Mouse (Mus musculus) lung, embryonic 16.5 days (tissue): ENCODE measurements at regions not wholly inside any gene's neighbourhood (a gene's known extent, or its start where the extent isn't known, plus 50 kb on each side); places are given as distances from the start of the nearest gene placed in this dataset.

ENCODE experiments used
- ATAC-seq: fragments of 200-750 bp; cut with Nextera tagmentation; 2 replicates; pipeline ENCODE4 v1.8.0; 2017; ENCODE audit warnings: low read depth, mild to moderate bottlenecking, moderate library complexity
- H3K27ac ChIP-seq: fragments of 300-500 bp; sonication (generic); 2 replicates; pipeline ENCODE4 v1.5.1; 2014; ENCODE audit warnings: mild to moderate bottlenecking, control low read depth, low read length
- H3K27me3 ChIP-seq: fragments of 300-500 bp; sonication (generic); 2 replicates; pipeline ENCODE4 v1.6.1; 2014; ENCODE audit warnings: low read depth, low read length, mixed read lengths; ENCODE audit not compliant: control insufficient read depth, insufficient read depth
- H3K36me3 ChIP-seq: fragments of 300-500 bp; sonication (generic); 2 replicates; pipeline ENCODE4 v1.6.1; 2014; ENCODE audit warnings: low read length; ENCODE audit not compliant: control insufficient read depth, insufficient read depth
- H3K4me1 ChIP-seq: fragments of 300-500 bp; sonication (generic); replicated peaks from 2 replicates; pipeline ENCODE4 v1.6.1; 2014; ENCODE audit warnings: low read length, mixed read lengths; ENCODE audit not compliant: control insufficient read depth, insufficient read depth
- H3K4me2 ChIP-seq: fragments of 300-500 bp; sonication (generic); 2 replicates; pipeline ENCODE4 v1.6.1; 2014; ENCODE audit warnings: low read depth, low read length, control low read depth
- H3K4me3 ChIP-seq: fragments of 300-500 bp; sonication (generic); 2 replicates; pipeline ENCODE4 v1.5.1; 2014; ENCODE audit warnings: mild to moderate bottlenecking, low read length, control low read depth
- H3K9ac ChIP-seq: fragments of 300-500 bp; sonication (generic); 2 replicates; pipeline ENCODE4 v1.6.1; 2014; ENCODE audit warnings: low read length, control low read depth
- H3K9me3 ChIP-seq: fragments of 300-500 bp; sonication (generic); 2 replicates; pipeline ENCODE4 v1.6.1; 2016; ENCODE audit warnings: low read length; ENCODE audit not compliant: control insufficient read depth
- WGBS: fragments of 180-500 bp; shearing (Covaris S2); extraction: QIAGEN DNeasy Blood & Tissue Kit; methylation state at CpG from one replicate; pipeline ENCODE4 v1.1.7; 2014; 5-methylcytosine and 5-hydroxymethylcytosine counted together

DNA sequence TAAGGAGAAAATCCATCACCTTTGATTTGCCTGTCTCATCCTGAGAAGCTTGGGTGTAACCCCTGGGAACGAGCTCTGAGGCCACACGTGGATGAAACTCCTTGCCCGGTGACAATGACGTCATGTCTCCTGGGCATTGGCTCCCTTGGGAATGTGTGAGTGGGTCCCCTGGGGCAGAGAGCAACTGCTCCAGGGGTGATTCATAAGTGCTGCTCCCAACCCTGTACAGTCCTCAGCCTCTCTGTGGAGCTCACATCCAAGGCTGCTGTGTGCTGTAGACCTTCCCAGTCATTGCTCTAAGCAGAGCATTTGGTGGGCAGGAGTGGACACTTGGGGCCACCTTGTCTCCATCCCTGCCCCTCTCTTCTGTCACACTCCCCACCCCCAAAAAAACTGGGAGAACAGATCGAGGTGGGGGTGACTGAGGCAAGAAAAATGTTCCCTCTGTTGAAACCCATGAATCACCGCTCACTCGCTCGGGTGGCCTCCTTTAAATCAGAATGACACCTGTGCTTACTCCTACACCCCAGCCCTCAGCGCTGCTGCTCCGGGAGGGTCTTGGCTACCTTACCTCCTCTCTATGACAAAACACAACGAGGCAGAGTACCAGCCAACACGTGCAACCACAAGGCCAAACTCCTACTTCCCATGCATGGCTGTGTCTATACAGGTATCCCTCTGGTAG, 321.3 kb downstream of the Sox9 start:
- Histone ChIP-seq H3K9me3 (no peaks in the 10 kb centered on the region), H3K4me1 (peaks cover 21% of the 10 kb centered on the region), H3K4me3 (no peak overlapping the region), H3K36me3 (no peaks in the 10 kb centered on the region), H3K27me3 (no peaks in the 10 kb centered on the region), H3K9ac (no peak overlapping the region), H3K4me2 (no peak overlapping the region), H3K27ac (no peak overlapping the region)
- ATAC-seq, result no peak
- WGBS, result 59% methylated on average over 12 of the region's 12 CpGs

DNA sequence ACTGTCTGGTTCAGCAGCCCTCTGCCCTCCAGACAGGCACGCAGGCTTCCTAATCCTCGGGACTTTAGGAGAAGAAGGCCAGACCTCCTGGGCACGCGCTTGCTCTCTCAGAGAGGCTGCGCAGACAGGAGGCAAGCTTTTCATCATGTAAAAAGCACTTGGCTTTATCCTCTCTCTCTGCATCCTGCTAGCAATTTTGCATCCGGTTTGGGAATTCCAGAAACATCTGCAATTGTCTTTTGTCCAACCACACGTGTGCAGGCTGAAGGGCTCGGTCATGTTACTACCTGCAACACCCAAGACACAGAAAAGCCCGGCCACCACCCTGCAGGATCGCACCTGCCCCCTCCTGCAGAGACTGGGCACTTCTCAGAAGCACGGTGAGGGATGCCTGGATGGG, 323.3 kb downstream of the Sox9 start:
- Histone ChIP-seq H3K4me2 (no peak overlapping the region), H3K9ac (no peak overlapping the region), H3K4me3 (no peak overlapping the region), H3K27ac (no peak overlapping the region), H3K36me3 (no peaks in the 10 kb centered on the region), H3K9me3 (no peaks in the 10 kb centered on the region), H3K4me1 (peaks cover 18% of the 10 kb centered on the region), H3K27me3 (no peaks in the 10 kb centered on the region)
- no peak for ATAC-seq
- WGBS, result 72% methylated on average over 11 of the region's 11 CpGs

- ATAC-seq, result no peak
- no peaks in the 10 kb centered on the region for H3K9me3 ChIP-seq
- WGBS, result 53% methylated on average over 16 of the region's 16 CpGs
- H3K9ac ChIP-seq, result no peak overlapping the region
- H3K36me3 ChIP-seq, result no peaks in the 10 kb centered on the region
- peaks cover under 1% of the 10 kb centered on the region for H3K4me1 ChIP-seq
- no peaks in the 10 kb centered on the region for H3K27me3 ChIP-seq
- H3K27ac ChIP-seq, result no peak overlapping the region
- no peak overlapping the region for H3K4me3 ChIP-seq
- no peak overlapping the region for H3K4me2 ChIP-seq
Measured at GRCm38 (mm10) chr11:113107205-113107844, 325.3 kb downstream of the Sox9 start.

- Histone ChIP-seq H3K4me1 (no peaks in the 10 kb centered on the region; the same call in 1 of the 2 replicates), H3K4me3 (no peak overlapping the region), H3K27me3 (no peaks in the 10 kb centered on the region), H3K9me3 (no peaks in the 10 kb centered on the region), H3K9ac (no peak overlapping the region), H3K36me3 (no peaks in the 10 kb centered on the region), H3K27ac (no peak overlapping the region), H3K4me2 (no peak overlapping the region)
- no peak for ATAC-seq
- WGBS, result 62% methylated on average over 10 of the region's 10 CpGs
Measured at GRCm38 (mm10) chr11:113107966-113108699, 326.1 kb downstream of the Sox9 start.

DNA sequence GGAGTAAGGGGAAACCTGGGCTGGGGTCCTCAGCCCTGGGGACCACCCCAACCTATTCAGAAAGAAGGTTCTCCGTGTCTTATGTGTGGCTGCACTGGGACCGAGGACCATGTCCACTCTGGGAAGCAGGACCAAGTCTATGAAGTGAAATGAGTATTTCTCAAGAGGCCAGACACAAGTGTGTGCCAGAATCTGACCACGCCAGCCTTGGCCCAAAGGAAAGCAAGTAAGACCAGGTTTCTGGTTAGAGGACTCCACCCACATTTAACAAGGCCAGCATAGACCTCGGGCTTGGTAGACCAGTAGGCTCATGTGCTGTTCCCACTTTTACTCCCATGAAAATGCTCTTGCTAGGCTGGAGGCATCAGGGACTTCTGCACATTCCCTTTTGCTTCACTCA, 327.1 kb downstream of the Sox9 start:
- Histone ChIP-seq H3K4me2 (no peak overlapping the region), H3K4me1 (peaks cover 3% of the 10 kb centered on the region; the same call in 1 of the 2 replicates)

GRCm38 (mm10) chr11:113113220-113113817, 331.3 kb downstream of the Sox9 start:
- ATAC-seq, result peak; percentile 79
- H3K4me2 ChIP-seq, result no peak overlapping the region
- no peak overlapping the region for H3K4me3 ChIP-seq
- H3K9ac ChIP-seq, result no peak overlapping the region
- 60% methylated on average over 6 of the region's 6 CpGs for WGBS
- H3K27ac ChIP-seq, result peak overlapping the region; percentile 72
- H3K27me3 ChIP-seq, result no peaks in the 10 kb centered on the region
- H3K4me1 ChIP-seq, result peaks cover 3% of the 10 kb centered on the region; the same call in 1 of the 2 replicates
- H3K36me3 ChIP-seq, result no peaks in the 10 kb centered on the region
- no peaks in the 10 kb centered on the region for H3K9me3 ChIP-seq

More for the DNA sequence above, 327.1 kb downstream of the Sox9 start:
- Histone ChIP-seq H3K27ac (no peak overlapping the region), H3K4me3 (no peak overlapping the region), H3K9ac (no peak overlapping the region), H3K27me3 (no peaks in the 10 kb centered on the region), H3K9me3 (no peaks in the 10 kb centered on the region), H3K36me3 (no peaks in the 10 kb centered on the region)
- ATAC-seq, result no peak
- 84% methylated on average over 4 of the region's 4 CpGs for WGBS

- ATAC-seq, result no peak
Measured at GRCm38 (mm10) chr11:113117179-113117898, 335.3 kb downstream of the Sox9 start.

DNA sequence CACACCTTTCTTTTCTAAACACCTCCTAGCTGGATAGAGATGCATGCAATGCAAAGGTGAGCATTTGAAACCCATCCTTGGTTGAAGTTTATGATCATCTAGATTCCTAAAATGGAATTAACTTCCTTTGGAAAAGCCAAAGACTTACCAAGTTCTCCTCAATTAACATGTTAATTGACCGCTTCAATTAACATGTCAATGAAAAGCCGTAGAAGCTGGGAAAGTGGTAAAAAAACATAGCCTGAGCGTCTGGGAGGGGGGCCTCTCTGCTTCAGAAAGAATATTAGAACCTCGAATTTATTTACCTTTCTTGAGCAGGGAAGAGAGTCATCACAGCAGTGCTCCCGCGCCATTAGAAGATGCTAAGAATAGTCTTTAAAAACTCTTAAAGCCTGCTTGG, 338.5 kb downstream of the Sox9 start:
- no peak overlapping the region for H3K27ac ChIP-seq
- ATAC-seq, result no peak
- WGBS, result 46% methylated on average over 6 of the region's 6 CpGs

More at GRCm38 (mm10) chr11:113117179-113117898, 335.3 kb downstream of the Sox9 start:
- no peak overlapping the region for H3K27ac ChIP-seq
- H3K9ac ChIP-seq, result no peak overlapping the region
- no peak overlapping the region for H3K4me3 ChIP-seq
- H3K4me1 ChIP-seq, result peaks cover 20% of the 10 kb centered on the region
- no peak overlapping the region for H3K4me2 ChIP-seq
- no peaks in the 10 kb centered on the region for H3K36me3 ChIP-seq
- no peaks in the 10 kb centered on the region for H3K9me3 ChIP-seq
- WGBS, result 62% methylated on average over 9 of the region's 9 CpGs
- no peaks in the 10 kb centered on the region for H3K27me3 ChIP-seq

More for the DNA sequence above, 338.5 kb downstream of the Sox9 start:
- Histone ChIP-seq H3K4me3 (no peak overlapping the region), H3K4me2 (no peak overlapping the region), H3K36me3 (no peaks in the 10 kb centered on the region), H3K9ac (no peak overlapping the region), H3K27me3 (no peaks in the 10 kb centered on the region), H3K4me1 (peaks cover 19% of the 10 kb centered on the region), H3K9me3 (no peaks in the 10 kb centered on the region)
